Mouse (Mus musculus): ENCODE data around the gene Zbtb9. TPM values are rescaled to one million over a fixed set of nuclear protein-coding genes. Genes with fewer than 3 reads are reported as not detected.

Zbtb9 gene
- total RNA-seq, 2 experiments from 2014 or later, result 17.7 to 18.8 TPM

- no peak for DNase-seq (ENCODE audit: low spot score in 2 of 2)
- intact Hi-C loops (cut with DNase I), result loop anchor here (1.0 kb wide), 1 partner anchor 97 kb away; no protein-coding TSS in a partner anchor
Observed at GRCm38 (mm10) chr17:27028909-27029308, 55.9 kb downstream of the Zbtb9 start, which contains the start of gene Bak1. Gene Bak1 (minus strand): TSS chr17:27029009.

DNA sequence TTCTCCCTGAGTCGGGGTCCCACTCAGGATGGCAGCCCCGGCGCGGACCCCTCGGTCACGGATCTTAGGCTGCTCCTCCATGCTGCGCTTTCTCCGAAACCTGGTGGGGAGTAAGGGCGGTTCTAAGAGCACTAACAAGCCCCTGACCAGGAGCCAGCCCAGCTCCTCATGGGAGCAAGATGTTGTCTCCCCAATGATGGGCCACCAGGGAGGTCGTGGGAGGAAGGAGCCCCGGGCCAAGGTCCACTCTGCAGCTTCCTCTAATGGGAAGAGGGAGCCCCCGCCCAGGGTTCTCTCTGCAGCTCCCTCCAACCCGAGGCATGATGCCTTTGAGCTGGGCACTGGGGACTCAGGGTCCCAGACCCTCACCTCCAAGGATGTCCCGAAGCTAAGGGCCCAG is 56.5 kb downstream of the Zbtb9 start:
- DNase-seq (ENCODE audit: low spot score in 2 of 2), result no peak
- intact Hi-C loops (cut with DNase I), result no loop called here

DNA sequence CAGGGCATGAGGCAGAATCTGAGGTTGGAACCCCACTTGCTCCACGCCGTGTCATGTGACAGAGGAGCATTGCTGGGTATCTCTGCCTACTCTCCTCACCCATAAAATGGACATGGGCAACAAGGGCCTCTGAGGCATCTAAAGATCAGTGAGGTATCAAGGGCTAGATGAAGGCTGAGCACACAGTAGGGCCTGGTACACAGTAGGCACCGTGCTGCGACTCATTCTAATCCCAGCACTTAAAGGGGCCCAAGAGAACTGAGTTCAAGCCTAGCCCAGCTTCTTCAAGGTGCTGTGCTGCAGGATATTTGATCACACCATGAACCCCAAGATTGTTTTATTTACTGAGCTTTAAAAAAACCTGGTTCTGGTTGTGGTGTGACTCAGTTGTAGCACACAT is 57.9 kb downstream of the Zbtb9 start:
- no peak for DNase-seq (ENCODE audit: low spot score in 2 of 2)
- intact Hi-C loops (cut with DNase I), result no loop called here

- intact Hi-C loops (cut with DNase I), result loop anchor here (2.0 kb wide), 2 partner anchors 92 to 488 kb away; partner anchors contain the start of gene Grm4
- DNase-seq (ENCODE audit: low spot score in 2 of 2), result no peak
Observed at GRCm38 (mm10) chr17:27032328-27032727, 59.4 kb downstream of the Zbtb9 start.

DNA sequence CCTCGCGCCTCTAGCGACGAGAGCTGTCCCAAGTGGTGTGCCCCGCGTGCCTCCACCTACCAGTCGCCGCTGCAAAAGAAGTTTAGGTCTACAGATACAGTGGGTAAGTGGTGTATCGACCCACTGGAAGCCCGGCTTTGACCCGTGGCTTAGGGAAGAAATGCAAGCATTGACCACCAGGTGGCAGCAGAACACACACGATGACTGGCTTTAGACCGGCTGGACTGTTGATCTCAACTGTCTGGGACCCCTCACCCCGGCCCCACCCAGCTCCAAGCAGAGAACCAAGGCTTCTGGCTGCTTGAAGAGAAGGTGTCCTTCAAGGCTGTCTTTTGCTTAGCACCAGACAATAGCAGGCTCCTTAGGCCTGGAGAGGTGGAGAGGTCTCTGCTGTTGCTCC is 59.9 kb downstream of the Zbtb9 start:
- intact Hi-C loops (cut with DNase I), result loop anchor here (2.0 kb wide), 2 partner anchors 92 to 488 kb away; partner anchors contain the start of gene Grm4
- peak; percentile 59 to 68 for DNase-seq (ENCODE audit: low spot score in 2 of 2)

DNA sequence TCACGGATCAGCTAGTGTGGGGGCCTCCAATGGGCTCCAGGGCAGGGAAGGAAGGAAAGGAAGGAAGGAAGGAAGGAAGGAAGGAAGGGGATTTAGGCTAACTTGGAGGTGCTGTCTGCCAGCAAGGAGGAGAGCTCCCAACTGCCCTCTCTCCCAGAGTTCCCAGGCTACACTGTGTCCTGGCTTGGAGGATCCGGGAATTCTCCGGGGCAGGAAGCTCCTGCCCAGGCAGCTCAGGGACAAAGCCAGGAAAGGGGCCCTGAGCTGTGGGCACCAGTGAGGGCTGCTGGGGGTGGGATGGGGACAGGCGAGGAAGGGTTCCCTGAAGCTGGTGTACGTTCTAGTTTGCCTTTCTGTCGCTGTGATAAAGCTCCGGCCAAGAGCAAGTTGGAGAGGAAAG is 63.5 kb downstream of the Zbtb9 start:
- intact Hi-C loops (cut with DNase I), result no loop called here
- DNase-seq (ENCODE audit: low spot score in 2 of 2), result no peak

- intact Hi-C loops (cut with DNase I), result no loop called here
- DNase-seq (ENCODE audit: low spot score in 2 of 2), result no peak
Observed at GRCm38 (mm10) chr17:27038335-27039050, 65.5 kb downstream of the Zbtb9 start.

DNA sequence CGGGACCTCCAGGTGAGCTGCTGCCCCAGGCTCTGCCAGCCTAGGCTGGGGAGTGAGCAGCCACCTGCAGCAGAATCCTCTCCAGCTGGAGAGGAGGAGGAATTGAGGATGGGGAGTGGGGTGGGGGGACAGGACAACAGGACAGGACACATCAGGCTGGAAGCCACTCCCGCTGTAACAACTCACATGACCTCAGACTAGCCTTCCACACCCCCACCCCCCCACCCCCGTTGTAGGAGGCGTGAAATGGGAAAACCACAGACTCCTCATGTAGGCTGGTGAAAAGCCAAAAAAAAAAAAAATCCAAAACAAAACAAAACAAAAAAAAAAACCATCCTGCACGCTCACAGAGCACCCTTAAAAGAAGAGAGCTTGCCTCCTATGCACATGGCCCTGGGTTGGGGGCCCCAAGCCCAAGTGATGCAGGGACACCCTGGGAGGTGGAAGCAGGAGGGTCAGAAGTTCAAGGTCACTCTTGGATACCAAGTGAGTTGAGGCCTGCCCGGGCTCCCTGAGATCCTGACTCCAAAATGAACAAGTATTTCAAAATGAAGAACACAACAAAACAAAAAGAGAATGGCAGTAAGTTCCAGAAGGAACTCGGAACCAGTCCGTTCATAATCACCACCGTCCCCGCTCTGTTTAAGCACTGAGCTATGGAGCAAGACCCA is 66.6 kb downstream of the Zbtb9 start:
- intact Hi-C loops (cut with DNase I), result no loop called here
- DNase-seq (ENCODE audit: low spot score in 2 of 2), result no peak

- intact Hi-C loops (cut with DNase I), result no loop called here
- DNase-seq (ENCODE audit: low spot score in 2 of 2), result no peak
Observed at GRCm38 (mm10) chr17:27040304-27041045, 67.5 kb downstream of the Zbtb9 start.

DNA sequence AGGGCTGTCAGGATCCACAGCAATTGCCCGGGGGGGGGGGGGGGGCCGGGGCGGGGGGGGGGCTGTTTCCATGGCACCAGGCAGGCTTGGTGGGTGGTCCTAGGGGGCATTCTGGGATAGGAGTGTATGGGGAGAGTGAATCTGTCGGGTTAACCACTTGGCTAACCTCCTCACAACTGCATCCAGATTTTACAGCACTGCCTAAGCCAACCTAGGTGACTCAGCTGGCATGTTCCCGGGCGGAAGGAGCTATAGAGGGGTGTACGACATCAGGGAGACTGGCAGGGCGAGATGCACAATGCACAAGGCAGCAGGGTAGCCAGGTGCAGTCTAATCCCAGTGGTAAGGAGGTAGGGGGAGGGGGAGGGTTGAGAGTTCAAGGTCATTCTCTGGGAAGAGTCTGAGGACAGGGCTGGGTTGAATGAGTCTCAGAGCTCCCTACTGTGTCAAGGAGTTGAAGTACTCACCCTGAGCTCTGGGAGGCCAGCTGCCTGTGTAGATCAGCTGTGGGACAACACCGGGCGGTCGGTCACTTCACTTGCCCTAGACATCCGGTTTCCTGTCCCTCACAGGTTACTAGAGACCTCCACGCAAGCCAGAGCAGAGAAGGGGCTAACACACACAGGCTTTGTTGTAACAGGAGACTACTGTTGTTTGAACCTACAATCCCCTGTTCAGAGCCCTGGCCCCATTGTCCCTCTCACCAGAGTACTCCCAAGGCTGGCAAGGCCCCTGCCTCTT is 68.2 kb downstream of the Zbtb9 start:
- intact Hi-C loops (cut with DNase I), result no loop called here
- DNase-seq (ENCODE audit: low spot score in 2 of 2), result no peak

DNA sequence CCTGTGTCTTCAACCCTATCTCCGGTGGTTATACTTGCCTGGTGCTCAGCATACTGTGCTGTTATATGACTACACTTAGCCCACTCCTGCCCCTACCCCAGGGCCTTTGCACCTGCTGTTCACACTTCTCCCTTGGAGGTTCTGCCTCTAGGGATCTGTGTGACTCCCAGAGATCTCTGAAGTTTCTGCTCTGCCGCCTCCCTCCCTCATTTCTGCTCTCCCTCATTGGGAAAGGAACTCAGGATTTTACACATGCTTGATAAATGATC is 68.8 kb downstream of the Zbtb9 start:
- intact Hi-C loops (cut with DNase I), result loop anchor here (2.0 kb wide), 1 partner anchor 43 kb away; no protein-coding TSS in a partner anchor
- DNase-seq (ENCODE audit: low spot score in 2 of 2), result no peak

DNA sequence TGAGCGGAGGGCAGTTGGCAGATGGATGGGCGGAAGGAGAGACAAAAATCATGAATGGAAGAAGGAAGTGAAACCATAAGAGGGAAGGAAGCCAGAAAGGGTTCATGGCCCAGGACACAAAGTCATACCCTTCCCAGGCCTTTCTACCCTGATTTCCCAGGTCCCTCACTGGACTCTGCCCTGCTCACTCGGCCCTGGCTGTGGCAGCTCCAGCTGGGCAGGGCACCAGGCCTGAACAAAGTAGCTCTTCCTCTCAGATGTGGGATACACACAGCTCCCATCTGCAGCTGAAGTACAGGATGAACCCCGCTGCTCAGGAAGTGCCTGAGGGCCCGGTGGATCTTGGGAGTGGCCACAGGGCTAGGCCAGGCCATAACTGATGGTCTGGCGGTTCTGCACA is 69.9 kb downstream of the Zbtb9 start:
- DNase-seq (ENCODE audit: low spot score in 2 of 2), result no peak
- intact Hi-C loops (cut with DNase I), result loop anchor here (2.0 kb wide), 1 partner anchor 42 kb away; no protein-coding TSS in a partner anchor

DNA sequence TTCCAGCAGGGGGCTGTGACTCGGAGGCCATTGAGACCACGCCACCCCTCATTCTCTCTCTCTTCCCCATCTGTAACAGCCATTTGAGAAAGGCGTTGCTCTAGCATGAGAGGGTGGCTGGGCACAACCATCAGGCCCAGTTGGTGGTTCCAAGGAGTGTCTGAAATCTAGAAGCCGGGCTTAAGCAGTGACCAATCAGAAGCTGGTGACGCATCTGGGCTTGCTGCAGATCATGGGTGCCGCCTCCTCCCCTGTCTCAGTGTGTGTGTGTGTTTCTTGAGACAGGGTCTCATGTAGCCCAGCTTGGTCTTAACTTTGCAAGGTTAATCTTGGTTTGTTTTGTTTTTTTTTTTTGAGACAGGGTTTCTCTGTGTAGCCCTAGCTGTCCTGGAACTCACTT is 72.2 kb downstream of the Zbtb9 start:
- intact Hi-C loops (cut with DNase I), result no loop called here

DNA sequence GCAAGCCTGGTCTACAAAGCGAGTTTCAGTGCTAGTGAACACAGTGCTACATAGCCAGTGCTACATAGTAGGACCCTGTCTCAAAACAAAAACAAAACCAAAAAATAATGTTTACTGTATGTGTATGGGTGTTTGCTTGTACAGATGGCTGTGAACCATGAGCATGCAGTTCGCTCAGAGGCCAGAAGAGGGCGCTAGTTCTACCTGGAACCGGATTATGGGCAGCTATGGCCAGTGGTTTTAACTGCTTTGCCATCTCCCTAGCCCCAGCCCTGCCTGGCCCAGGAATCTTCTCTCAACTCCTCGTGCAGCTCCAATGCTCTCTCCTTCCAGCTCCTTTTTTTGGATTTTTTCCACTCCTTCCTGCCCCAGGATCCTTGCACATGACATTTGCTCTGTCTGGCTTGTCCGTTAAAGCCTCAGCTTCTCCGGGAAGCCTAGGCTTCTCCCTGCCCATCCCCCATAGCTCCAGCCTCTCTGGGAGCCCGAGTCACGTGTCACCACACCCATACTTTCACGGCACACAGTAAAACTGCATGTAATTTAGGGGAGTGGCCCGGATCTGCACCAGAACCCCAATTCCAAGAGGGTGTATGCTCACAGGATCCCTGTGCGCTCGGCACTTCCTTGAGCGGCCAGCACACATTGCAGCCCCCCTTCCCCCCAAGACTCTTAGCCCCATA is 74.9 kb downstream of the Zbtb9 start:
- intact Hi-C loops (cut with DNase I), result no loop called here
- DNase-seq (ENCODE audit: low spot score in 2 of 2), result no peak

More for the DNA sequence above, 72.2 kb downstream of the Zbtb9 start:
- DNase-seq (ENCODE audit: low spot score in 2 of 2), result no peak

DNA sequence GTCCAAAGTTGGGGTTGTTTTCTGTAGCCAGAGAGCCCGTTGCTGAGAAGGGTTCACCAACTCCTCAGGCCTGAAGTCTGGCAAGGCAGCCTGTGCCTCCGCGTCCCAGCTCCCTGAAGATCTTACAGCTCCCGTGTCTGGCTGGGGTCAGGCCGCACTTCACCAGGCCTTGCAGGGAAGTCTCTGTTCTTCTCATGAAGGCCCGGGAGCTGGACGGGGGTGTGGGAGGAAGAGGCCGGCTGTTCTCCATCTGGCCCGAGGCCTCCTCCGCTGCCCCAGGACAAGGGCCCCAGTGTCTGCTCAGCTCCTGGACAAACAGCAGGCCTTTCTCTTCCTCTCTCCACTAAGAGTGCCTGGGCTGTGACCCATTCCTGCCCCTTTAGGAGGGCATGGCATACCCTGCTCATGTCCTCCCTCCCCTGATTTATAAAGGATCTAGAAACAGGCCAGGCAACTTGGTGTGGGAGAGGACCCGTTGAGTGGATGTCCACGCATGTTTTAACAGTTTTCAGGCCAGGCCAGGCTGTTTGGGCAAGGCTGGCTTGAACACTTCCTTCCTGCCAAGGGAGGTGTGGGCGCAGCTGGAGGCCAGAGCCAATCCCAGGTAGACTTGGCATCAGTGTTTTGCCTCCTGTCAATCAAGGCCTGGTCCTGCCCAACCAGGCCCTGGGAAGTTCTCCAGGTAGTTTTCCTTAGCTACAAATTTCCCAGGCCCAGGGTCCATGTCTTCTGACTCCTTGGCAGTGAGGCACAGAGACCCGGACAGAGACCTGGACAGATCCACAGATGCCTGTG is 75.7 kb downstream of the Zbtb9 start:
- DNase-seq (ENCODE audit: low spot score in 2 of 2), result no peak
- intact Hi-C loops (cut with DNase I), result no loop called here

GRCm38 (mm10) chr17:27050853-27051252 is 77.9 kb downstream of the Zbtb9 start:
- intact Hi-C loops (cut with DNase I), result no loop called here

GRCm38 (mm10) chr17:27051514-27051913 is 78.5 kb downstream of the Zbtb9 start:
- DNase-seq (ENCODE audit: low spot score in 2 of 2), result no peak
- intact Hi-C loops (cut with DNase I), result no loop called here

More at GRCm38 (mm10) chr17:27050853-27051252, 77.9 kb downstream of the Zbtb9 start:
- DNase-seq (ENCODE audit: low spot score in 2 of 2), result no peak

DNA sequence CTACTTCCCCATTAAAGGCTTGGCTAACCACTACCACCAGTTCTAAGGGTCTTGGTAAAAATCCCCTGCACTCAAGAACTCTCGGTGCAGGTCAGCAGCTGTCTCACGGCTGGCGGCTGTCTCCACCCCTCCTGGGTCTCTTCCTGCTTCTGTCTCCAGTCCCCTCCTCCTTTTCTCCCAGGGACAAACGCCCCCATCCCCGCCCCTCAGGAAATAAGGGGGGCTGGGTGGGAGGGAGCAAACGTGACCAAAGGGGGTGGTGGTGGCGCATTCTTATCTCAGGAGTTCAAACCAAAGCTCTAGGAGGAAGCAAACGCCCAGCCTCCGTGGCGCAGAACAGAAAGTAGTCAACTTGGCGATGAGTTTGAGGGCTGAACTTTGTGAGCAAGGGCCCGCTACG is 83.2 kb downstream of the Zbtb9 start:
- no peak for DNase-seq (ENCODE audit: low spot score in 2 of 2)
- intact Hi-C loops (cut with DNase I), result no loop called here

Measured in left cerebral cortex, postnatal 25 days (tissue).